Mouse (Mus musculus): ENCODE results near the gene Dqx1. TPM values are rescaled to one million over a fixed set of nuclear protein-coding genes. Genes with fewer than 3 reads are reported as not detected.

Dqx1 gene
- total RNA-seq, 2 experiments from 2014 or later = 0.27 to 0.45 TPM

- DNase-seq (ENCODE audit: low spot score) = peak; percentile 76
Observed at GRCm38 (mm10) chr6:83033249-83034185, 24.1 kb upstream of the Dqx1 start, which contains the start of the genes Dok1 and Loxl3. Dok1 (minus strand) TSS chr6:83033471. Loxl3 (plus strand) TSS chr6:83034173.

GRCm38 (mm10) chr6:83034463-83035055 lies 23.1 kb upstream of the Dqx1 start:
- no peak for DNase-seq (ENCODE audit: low spot score)

GRCm38 (mm10) chr6:83037188-83037587 lies 20.5 kb upstream of the Dqx1 start:
- DNase-seq (ENCODE audit: low spot score) = no peak

- peak; percentile 94 for DNase-seq (ENCODE audit: low spot score)
Observed at GRCm38 (mm10) chr6:83038496-83039012, 19.1 kb upstream of the Dqx1 start.

- no peak for DNase-seq (ENCODE audit: low spot score)
Observed at GRCm38 (mm10) chr6:83040601-83041000, 17.0 kb upstream of the Dqx1 start.

GRCm38 (mm10) chr6:83043561-83043960 lies 14.1 kb upstream of the Dqx1 start:
- DNase-seq (ENCODE audit: low spot score) = no peak

GRCm38 (mm10) chr6:83043993-83044392 lies 13.7 kb upstream of the Dqx1 start:
- no peak for DNase-seq (ENCODE audit: low spot score)

- no peak for DNase-seq (ENCODE audit: low spot score)
Observed at GRCm38 (mm10) chr6:83044742-83045141, 12.9 kb upstream of the Dqx1 start.

- DNase-seq (ENCODE audit: low spot score) = no peak
Observed at GRCm38 (mm10) chr6:83049367-83049766, 8.3 kb upstream of the Dqx1 start.

GRCm38 (mm10) chr6:83053136-83053960 lies 4.3 kb upstream of the Dqx1 start:
- no peak for DNase-seq (ENCODE audit: low spot score)

- DNase-seq (ENCODE audit: low spot score) = peak; percentile 97
Observed at GRCm38 (mm10) chr6:83054074-83054851, 3.4 kb upstream of the Dqx1 start, which contains the start of gene Aup1. Aup1 (plus strand) TSS chr6:83054521.

- no peak for DNase-seq (ENCODE audit: low spot score)
Observed at GRCm38 (mm10) chr6:83054871-83055431, 2.7 kb upstream of the Dqx1 start, which contains the start of gene Htra2. Htra2 (minus strand) TSS chr6:83055273.

GRCm38 (mm10) chr6:83058725-83059124 lies 1.1 kb downstream of the Dqx1 start:
- DNase-seq (ENCODE audit: low spot score) = no peak

GRCm38 (mm10) chr6:83065995-83066394 lies 8.4 kb downstream of the Dqx1 start:
- DNase-seq (ENCODE audit: low spot score) = no peak

GRCm38 (mm10) chr6:83066441-83066840 lies 8.8 kb downstream of the Dqx1 start:
- DNase-seq (ENCODE audit: low spot score) = no peak

- DNase-seq (ENCODE audit: low spot score) = no peak
Observed at GRCm38 (mm10) chr6:83068221-83068620, 10.6 kb downstream of the Dqx1 start.

GRCm38 (mm10) chr6:83068706-83069487 lies 11.3 kb downstream of the Dqx1 start:
- no peak for DNase-seq (ENCODE audit: low spot score)

- no peak for DNase-seq (ENCODE audit: low spot score)
Observed at GRCm38 (mm10) chr6:83069488-83070246, 12.0 kb downstream of the Dqx1 start.

GRCm38 (mm10) chr6:83070247-83070310 lies 12.4 kb downstream of the Dqx1 start, which contains the start of gene Tlx2:
Tlx2 (minus strand) TSS chr6:83070293.
- no peak for DNase-seq (ENCODE audit: low spot score)
